11 mouse cellular contexts compared by ENCODE assay signal in the genomic region with DNA sequence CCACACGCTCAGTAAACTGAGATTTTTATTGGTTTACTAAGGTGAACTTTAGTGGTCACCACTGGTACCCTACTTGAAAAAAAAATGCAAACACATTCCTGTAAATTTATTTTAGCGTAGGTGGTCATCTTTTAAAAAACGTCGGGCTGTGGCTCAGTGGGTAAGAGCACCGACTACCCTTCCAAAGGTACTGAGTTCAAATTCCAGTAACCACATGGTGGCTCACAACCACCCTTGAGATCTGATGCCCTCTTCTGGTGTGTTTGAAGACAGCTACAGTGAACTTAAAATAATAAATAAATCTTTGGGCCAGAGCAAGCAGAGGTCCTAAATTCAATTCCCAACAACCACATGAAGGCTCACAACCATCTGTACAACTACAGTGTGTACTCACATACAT. TPM values are rescaled to one million over a fixed set of nuclear protein-coding genes. Genes with fewer than 3 reads are reported as not detected.
DNase-seq lines count a peak whose midpoint lies in the region; ATAC-seq and TF ChIP-seq lines count a peak whose summit lies in the region.
"Not testable (repeated sequence)": the region's sequence is repeated elsewhere in the genome, so short reads cannot be mapped to it uniquely, and the experiment has no call there.
"Had no signal": no experiment of that assay in that cellular context is flagged by ENCODE, and none has a peak within 500 bp of the region (broad histone marks: within the 10 kb centered on the region; RNA-seq: fewer than 3 reads in every experiment).

No protein-coding gene starts in this region.

- H3K27me3 ChIP-seq in G1E (ENCODE audit: insufficient read depth, low read length); embryonic facial prominence, embryonic 15.5 days; heart, embryonic 10.5 days (ENCODE audit: insufficient read depth, poor library complexity, severe bottlenecking); hindbrain, embryonic 15.5 days; liver, embryonic 16.5 days (ENCODE audit: control insufficient read depth, insufficient read depth, low read depth, low read length); midbrain, embryonic 15.5 days (replicated peaks); stomach, embryonic 15.5 days (replicated peaks): not testable (repeated sequence)

- peak overlapping the region; percentile 81 for H3K4me3 ChIP-seq in G1E (ENCODE audit: low read depth, low read length)
- H3K4me3 ChIP-seq in embryonic facial prominence, embryonic 15.5 days (replicated peaks) = peak overlapping the region; percentile 93
- H3K4me3 ChIP-seq in heart, embryonic 10.5 days = peak overlapping the region; percentile 78
- H3K4me3 ChIP-seq in hindbrain, embryonic 15.5 days = peak overlapping the region; percentile 93
- peak overlapping the region; percentile 77 for H3K4me3 ChIP-seq in left cerebral cortex, adult 2 months
- H3K4me3 ChIP-seq in liver, embryonic 16.5 days (ENCODE audit: low read depth, low read length) = peak overlapping the region; percentile 93
- H3K4me3 ChIP-seq in midbrain, embryonic 15.5 days = peak overlapping the region; percentile 77
- peak overlapping the region; percentile 90 for H3K4me3 ChIP-seq in stomach, embryonic 15.5 days (replicated peaks)

- H3K9me3 ChIP-seq in G1E (replicated peaks); embryonic facial prominence, embryonic 15.5 days (replicated peaks); heart, embryonic 10.5 days; hindbrain, embryonic 15.5 days; liver, embryonic 16.5 days (replicated peaks; ENCODE audit: control insufficient read depth, low read length); midbrain, embryonic 15.5 days; stomach, embryonic 15.5 days: not testable (repeated sequence)

- intact Hi-C loops in left cerebral cortex, adult 2 months (cut with DNase I) = not testable (repeated sequence)

- peaks cover 34% of the 10 kb centered on the region for H3K4me1 ChIP-seq in G1E (ENCODE audit: insufficient read depth, low read depth, low read length)
- H3K4me1 ChIP-seq in embryonic facial prominence, embryonic 15.5 days = peaks cover 32% of the 10 kb centered on the region
- H3K4me1 ChIP-seq in heart, embryonic 10.5 days = peaks cover 27% of the 10 kb centered on the region
- peaks cover 40% of the 10 kb centered on the region for H3K4me1 ChIP-seq in hindbrain, embryonic 15.5 days (replicated peaks)
- peaks cover 34% of the 10 kb centered on the region for H3K4me1 ChIP-seq in liver, embryonic 16.5 days (ENCODE audit: control insufficient read depth, low read depth, low read length)
- H3K4me1 ChIP-seq in midbrain, embryonic 15.5 days = peaks cover 38% of the 10 kb centered on the region
- H3K4me1 ChIP-seq in stomach, embryonic 15.5 days = peaks cover 20% of the 10 kb centered on the region

- not testable (repeated sequence) for TF ChIP-seq CTCF in G1E (IDR thresholded peaks at IDR 0.05; ENCODE audit: low read depth, low read length)
- peak; percentile 3 for TF ChIP-seq CTCF in left cerebral cortex, adult 2 months (IDR thresholded peaks at IDR 0.05)

- H3K36me3 ChIP-seq in G1E (replicated peaks) = peaks cover 59% of the 10 kb centered on the region
- peaks cover 35% of the 10 kb centered on the region for H3K36me3 ChIP-seq in embryonic facial prominence, embryonic 15.5 days
- H3K36me3 ChIP-seq in heart, embryonic 10.5 days = peaks cover 47% of the 10 kb centered on the region
- H3K36me3 ChIP-seq in hindbrain, embryonic 15.5 days = peaks cover 20% of the 10 kb centered on the region
- not testable (repeated sequence) for H3K36me3 ChIP-seq in liver, embryonic 16.5 days (ENCODE audit: control insufficient read depth, insufficient read depth)
- H3K36me3 ChIP-seq in midbrain, embryonic 15.5 days (replicated peaks) = peaks cover 10% of the 10 kb centered on the region
- peaks cover 25% of the 10 kb centered on the region for H3K36me3 ChIP-seq in stomach, embryonic 15.5 days

- H3K27ac ChIP-seq in embryonic facial prominence, embryonic 15.5 days (replicated peaks); hindbrain, embryonic 15.5 days (replicated peaks); left cerebral cortex, adult 2 months; liver, embryonic 16.5 days (ENCODE audit: low read length); midbrain, embryonic 15.5 days; stomach, embryonic 15.5 days: not testable (repeated sequence)
- H3K27ac ChIP-seq in heart, embryonic 10.5 days = peak overlapping the region; percentile 95

- peak overlapping the region; percentile 56 for H3K4me2 ChIP-seq in embryonic facial prominence, embryonic 15.5 days (replicated peaks)
- H3K4me2 ChIP-seq in hindbrain, embryonic 15.5 days = peak overlapping the region; percentile 70
- H3K4me2 ChIP-seq in liver, embryonic 16.5 days (ENCODE audit: low read depth, low read length) = peak overlapping the region; percentile 74
- H3K4me2 ChIP-seq in midbrain, embryonic 15.5 days = peak overlapping the region; percentile 72
- H3K4me2 ChIP-seq in stomach, embryonic 15.5 days = peak overlapping the region; percentile 57

- not testable (repeated sequence) for ATAC-seq in G1E (ENCODE audit: extremely low read depth, insufficient number of reproducible peaks, low FRiP score, poor library complexity, severe bottlenecking); embryonic facial prominence, embryonic 15.5 days (ENCODE audit: insufficient number of reproducible peaks, low FRiP score, low TSS enrichment, low read depth); hindbrain, embryonic 15.5 days (ENCODE audit: low FRiP score, low read depth); liver, embryonic 16.5 days (ENCODE audit: low read depth); midbrain, embryonic 15.5 days (replicated peaks); stomach, embryonic 15.5 days (ENCODE audit: insufficient read depth, low FRiP score, low read depth)

- not testable (repeated sequence) for DNase-seq in G1E (ENCODE audit: low spot score); heart, embryonic 10.5 days (ENCODE audit: low spot score); left cerebral cortex, adult 2 months (ENCODE audit: extremely low spot score in 1 of 2, low spot score in 2 of 2)

- H3K9ac ChIP-seq in embryonic facial prominence, embryonic 15.5 days = peak overlapping the region; percentile 95
- H3K9ac ChIP-seq in hindbrain, embryonic 15.5 days = peak overlapping the region; percentile 97
- H3K9ac ChIP-seq in liver, embryonic 16.5 days (ENCODE audit: low read depth, low read length) = peak overlapping the region; percentile 79
- peak overlapping the region; percentile 87; the same call in 1 of the 2 replicates for H3K9ac ChIP-seq in midbrain, embryonic 15.5 days
- H3K9ac ChIP-seq in stomach, embryonic 15.5 days = peak overlapping the region; percentile 96; the same call in 1 of the 2 replicates

- WGBS in embryonic facial prominence, embryonic 15.5 days = 58% methylated on average over 5 of the region's 5 CpGs
- WGBS in heart, embryonic 10.5 days = 56% methylated on average over 5 of the region's 5 CpGs
- 66% methylated on average over 5 of the region's 5 CpGs for WGBS in hindbrain, embryonic 15.5 days
- 34% methylated on average over 5 of the region's 5 CpGs for WGBS in liver, embryonic 16.5 days (ENCODE audit: insufficient replicate concordance)
- 70% methylated on average over 5 of the region's 5 CpGs for WGBS in midbrain, embryonic 15.5 days
- WGBS in stomach, embryonic 15.5 days = 62% methylated on average over 5 of the region's 5 CpGs

RNA-seq across cellular contexts. Expression of gene Rps2, which starts 1.0 kb away (rescaled TPM):
- 3,970 and 4,105 TPM in 2 replicates for total RNA-seq in G1E (2014; fragmentation: Nextera tagmentation)
- 950 and 975 TPM in 2 replicates for total RNA-seq in G1E (2017)
- 2,688 and 3,723 TPM in 2 replicates for polyA plus RNA-seq in G1E (2012)
- polyA plus RNA-seq in embryonic facial prominence, embryonic 15.5 days (2015; fragmentation: Nextera tagmentation; extraction: Ambion mirVana) = 1,508 and 1,594 TPM in 2 replicates
- 1,171 and 1,258 TPM in 2 replicates for polyA plus RNA-seq in heart, embryonic 10.5 days (2016; fragmentation: Nextera tagmentation; extraction: Ambion mirVana)
- polyA plus RNA-seq in hindbrain, embryonic 15.5 days (2015; fragmentation: Nextera tagmentation; extraction: Ambion mirVana) = 753 and 774 TPM in 2 replicates
- total RNA-seq in left cerebral cortex, adult 2 months (2021) = 100 to 1,000 TPM; 284 to 288 TPM
- 868 and 907 TPM in 2 replicates for polyA plus RNA-seq in liver, embryonic 16.5 days (2015; fragmentation: Nextera tagmentation; extraction: Ambion mirVana)
- polyA plus RNA-seq in midbrain, embryonic 15.5 days (2015; fragmentation: Nextera tagmentation; extraction: Ambion mirVana) = 706 and 744 TPM in 2 replicates
- polyA plus RNA-seq in stomach, embryonic 15.5 days (2015; fragmentation: Nextera tagmentation; extraction: Ambion mirVana) = 1,497 and 1,515 TPM in 2 replicates

RNA-seq across cellular contexts. Expression of gene Rnf151, which starts 1.1 kb away (rescaled TPM):
- not detected in 2 replicates for total RNA-seq in G1E (2014; fragmentation: Nextera tagmentation)
- total RNA-seq in G1E (2017) = 0.23 TPM in 1 of 2 replicates, not detected in the other
- polyA plus RNA-seq in G1E (2012) = 0.13 and 0.17 TPM in 2 replicates
- 0.16 and 0.24 TPM in 2 replicates for polyA plus RNA-seq in embryonic facial prominence, embryonic 15.5 days (2015; fragmentation: Nextera tagmentation; extraction: Ambion mirVana)
- 0.20 and 0.33 TPM in 2 replicates for polyA plus RNA-seq in heart, embryonic 10.5 days (2016; fragmentation: Nextera tagmentation; extraction: Ambion mirVana)
- not detected in 2 replicates for polyA plus RNA-seq in hindbrain, embryonic 15.5 days (2015; fragmentation: Nextera tagmentation; extraction: Ambion mirVana)
- total RNA-seq in left cerebral cortex, adult 2 months (2021) = 1 to 10 TPM in 1 of 2 experiments, not detected in 1; 1.1 TPM
- 0.07 TPM in 1 of 2 replicates, not detected in the other for polyA plus RNA-seq in liver, embryonic 16.5 days (2015; fragmentation: Nextera tagmentation; extraction: Ambion mirVana)
- not detected in 2 replicates for polyA plus RNA-seq in midbrain, embryonic 15.5 days (2015; fragmentation: Nextera tagmentation; extraction: Ambion mirVana)
- 0.19 TPM in 1 of 2 replicates, not detected in the other for polyA plus RNA-seq in stomach, embryonic 15.5 days (2015; fragmentation: Nextera tagmentation; extraction: Ambion mirVana)
- total RNA-seq: gastrocnemius, postnatal 14 days; heart, postnatal 36 days had no signal
- polyA plus RNA-seq: activated CD4-positive, CD25-positive, alpha-beta regulatory T cell, adult 4 months had no signal

RNA-seq across cellular contexts. Expression of gene Ndufb10, which starts 5.3 kb away (rescaled TPM):
- total RNA-seq in G1E (2014; fragmentation: Nextera tagmentation) (54.6 and 63.5 TPM in 2 replicates), G1E (2017) (185 and 206 TPM in 2 replicates)
- 372 and 429 TPM in 2 replicates for polyA plus RNA-seq in G1E (2012)
- 223 and 227 TPM in 2 replicates for polyA plus RNA-seq in embryonic facial prominence, embryonic 15.5 days (2015; fragmentation: Nextera tagmentation; extraction: Ambion mirVana)
- 342 and 383 TPM in 2 replicates for polyA plus RNA-seq in heart, embryonic 10.5 days (2016; fragmentation: Nextera tagmentation; extraction: Ambion mirVana)
- polyA plus RNA-seq in hindbrain, embryonic 15.5 days (2015; fragmentation: Nextera tagmentation; extraction: Ambion mirVana) = 290 TPM in 2 replicates
- total RNA-seq in left cerebral cortex, adult 2 months (2021) = 100 to 1,000 TPM; 208 to 222 TPM
- 168 and 174 TPM in 2 replicates for polyA plus RNA-seq in liver, embryonic 16.5 days (2015; fragmentation: Nextera tagmentation; extraction: Ambion mirVana)
- 270 and 281 TPM in 2 replicates for polyA plus RNA-seq in midbrain, embryonic 15.5 days (2015; fragmentation: Nextera tagmentation; extraction: Ambion mirVana)
- polyA plus RNA-seq in stomach, embryonic 15.5 days (2015; fragmentation: Nextera tagmentation; extraction: Ambion mirVana) = 238 and 259 TPM in 2 replicates

RNA-seq across cellular contexts. Expression of gene Rpl3l, which starts 8.7 kb away (rescaled TPM):
- not detected in 2 replicates for total RNA-seq in G1E (2014; fragmentation: Nextera tagmentation)
- total RNA-seq in G1E (2017) = 0.17 TPM in 1 of 2 replicates, not detected in the other
- polyA plus RNA-seq in G1E (2012) = 0.07 TPM in 1 of 2 replicates, not detected in the other
- polyA plus RNA-seq in embryonic facial prominence, embryonic 15.5 days (2015; fragmentation: Nextera tagmentation; extraction: Ambion mirVana) = not detected in 2 replicates
- 0.39 and 1.3 TPM in 2 replicates for polyA plus RNA-seq in heart, embryonic 10.5 days (2016; fragmentation: Nextera tagmentation; extraction: Ambion mirVana)
- polyA plus RNA-seq in hindbrain, embryonic 15.5 days (2015; fragmentation: Nextera tagmentation; extraction: Ambion mirVana) = 0.22 TPM in 1 of 2 replicates, not detected in the other
- under 1 TPM; 0.34 to 0.68 TPM for total RNA-seq in left cerebral cortex, adult 2 months (2021)
- 0.34 TPM in 1 of 2 replicates, not detected in the other for polyA plus RNA-seq in liver, embryonic 16.5 days (2015; fragmentation: Nextera tagmentation; extraction: Ambion mirVana)
- not detected in 2 replicates for polyA plus RNA-seq in midbrain, embryonic 15.5 days (2015; fragmentation: Nextera tagmentation; extraction: Ambion mirVana)
- 0.15 TPM in 1 of 2 replicates, not detected in the other for polyA plus RNA-seq in stomach, embryonic 15.5 days (2015; fragmentation: Nextera tagmentation; extraction: Ambion mirVana)
- polyA plus RNA-seq: activated CD4-positive, CD25-positive, alpha-beta regulatory T cell, adult 4 months had no signal

RNA-seq across cellular contexts. Expression of gene Tbl3, which starts 11.5 kb away (rescaled TPM):
- 9.2 and 17.8 TPM in 2 replicates for total RNA-seq in G1E (2014; fragmentation: Nextera tagmentation)
- total RNA-seq in G1E (2017) = 27.7 and 34.0 TPM in 2 replicates
- 15.6 and 25.2 TPM in 2 replicates for polyA plus RNA-seq in G1E (2012)
- polyA plus RNA-seq in embryonic facial prominence, embryonic 15.5 days (2015; fragmentation: Nextera tagmentation; extraction: Ambion mirVana) = 61.3 and 63.4 TPM in 2 replicates
- 79.1 and 100 TPM in 2 replicates for polyA plus RNA-seq in heart, embryonic 10.5 days (2016; fragmentation: Nextera tagmentation; extraction: Ambion mirVana)
- polyA plus RNA-seq in hindbrain, embryonic 15.5 days (2015; fragmentation: Nextera tagmentation; extraction: Ambion mirVana) = 64.2 and 64.9 TPM in 2 replicates
- 10 to 100 TPM; 24.7 to 26.4 TPM for total RNA-seq in left cerebral cortex, adult 2 months (2021)
- polyA plus RNA-seq in liver, embryonic 16.5 days (2015; fragmentation: Nextera tagmentation; extraction: Ambion mirVana) = 29.3 and 29.5 TPM in 2 replicates
- polyA plus RNA-seq in midbrain, embryonic 15.5 days (2015; fragmentation: Nextera tagmentation; extraction: Ambion mirVana) = 71.4 and 72.1 TPM in 2 replicates
- 64.4 and 68.0 TPM in 2 replicates for polyA plus RNA-seq in stomach, embryonic 15.5 days (2015; fragmentation: Nextera tagmentation; extraction: Ambion mirVana)
